Mouse (Mus musculus) stomach, embryonic 15.5 days (tissue): Measurements from ENCODE around the gene B3galt5. TPM values are rescaled to one million over a fixed set of nuclear protein-coding genes. Genes with fewer than 3 reads are reported as not detected.

Experiments
- ATAC-seq: fragments of 200-750 bp; cut with Nextera tagmentation; 2 replicates; pipeline ENCODE4 v1.8.0; 2017; ENCODE audit warnings: low read depth, moderate number of reproducible peaks, moderate TSS enrichment; ENCODE audit not compliant: insufficient read depth, low FRiP score
- H3K27ac ChIP-seq: fragments of 300-500 bp; sonication (generic); 2 replicates; pipeline ENCODE4 v1.5.1; 2015; ENCODE audit warnings: mild to moderate bottlenecking, inconsistent platforms
- H3K27me3 ChIP-seq: fragments of 300-500 bp; sonication (generic); replicated peaks from 2 replicates; pipeline ENCODE4 v1.6.1; 2015; ENCODE audit warnings: inconsistent platforms
- H3K36me3 ChIP-seq: fragments of 300-500 bp; sonication (generic); 2 replicates; pipeline ENCODE4 v1.6.1; 2015; ENCODE audit warnings: inconsistent platforms
- H3K4me1 ChIP-seq: fragments of 300-500 bp; sonication (generic); 2 replicates; pipeline ENCODE4 v1.6.1; 2015; ENCODE audit warnings: inconsistent platforms
- H3K4me2 ChIP-seq: fragments of 300-500 bp; sonication (generic); 2 replicates; pipeline ENCODE4 v1.6.1; 2015; ENCODE audit warnings: mild to moderate bottlenecking, inconsistent platforms
- H3K4me3 ChIP-seq: fragments of 300-500 bp; sonication (generic); replicated peaks from 2 replicates; pipeline ENCODE4 v1.5.1; 2015; ENCODE audit warnings: inconsistent platforms
- H3K9ac ChIP-seq: fragments of 300-500 bp; sonication (generic); 2 replicates; pipeline ENCODE4 v1.6.1; 2015; ENCODE audit warnings: inconsistent platforms
- H3K9me3 ChIP-seq: fragments of 300-500 bp; sonication (generic); 2 replicates; pipeline ENCODE4 v1.6.1; 2016; ENCODE audit warnings: inconsistent platforms
- WGBS: fragments of 180-500 bp; shearing (Covaris S2); methylation state at CpG from one replicate; pipeline ENCODE4 v1.1.7; 2015; 5-methylcytosine and 5-hydroxymethylcytosine counted together
- polyA plus RNA-seq: library from polyadenylated mRNA; unstranded; fragments of >200 nt; fragmentation: Nextera tagmentation; extraction: Ambion mirVana; gene quantifications from 2 replicates; pipeline ENCODE4 v1.2.1, GENCODE M21; 2015

The B3galt5 gene
- polyA plus RNA-seq, 1 experiment from 2014 or later: 0.48 TPM

DNA sequence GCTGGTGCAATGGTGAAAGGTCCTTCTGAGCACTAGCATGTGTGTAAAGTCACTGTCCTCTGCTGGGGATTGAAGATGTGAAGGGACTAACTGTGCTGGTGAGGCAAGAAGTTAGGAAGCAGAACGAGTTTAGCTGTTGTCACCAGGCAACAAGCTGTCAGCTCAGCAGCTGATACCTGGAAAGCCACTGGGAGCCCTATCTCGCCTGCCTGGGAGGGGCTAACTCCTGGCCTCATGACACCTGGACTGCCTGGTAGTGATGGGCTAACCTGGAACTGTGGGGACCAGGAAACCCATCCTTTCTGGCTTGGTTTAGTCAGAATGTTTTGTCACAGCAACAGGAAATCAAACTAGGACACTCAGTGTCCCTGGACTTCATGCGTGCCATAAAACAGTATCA is 41.0 kb downstream of the B3galt5 start:
- WGBS: 60% methylated on average over 3 of the region's 3 CpGs
- Histone ChIP-seq H3K4me3 (no peak overlapping the region), H3K9ac (no peak overlapping the region), H3K36me3 (no peaks in the 10 kb centered on the region), H3K27me3 (peaks cover 28% of the 10 kb centered on the region), H3K4me2 (no peak overlapping the region), H3K27ac (no peak overlapping the region), H3K9me3 (no peaks in the 10 kb centered on the region), H3K4me1 (peaks cover 5% of the 10 kb centered on the region; the same call in 1 of the 2 replicates)
- ATAC-seq: no peak

DNA sequence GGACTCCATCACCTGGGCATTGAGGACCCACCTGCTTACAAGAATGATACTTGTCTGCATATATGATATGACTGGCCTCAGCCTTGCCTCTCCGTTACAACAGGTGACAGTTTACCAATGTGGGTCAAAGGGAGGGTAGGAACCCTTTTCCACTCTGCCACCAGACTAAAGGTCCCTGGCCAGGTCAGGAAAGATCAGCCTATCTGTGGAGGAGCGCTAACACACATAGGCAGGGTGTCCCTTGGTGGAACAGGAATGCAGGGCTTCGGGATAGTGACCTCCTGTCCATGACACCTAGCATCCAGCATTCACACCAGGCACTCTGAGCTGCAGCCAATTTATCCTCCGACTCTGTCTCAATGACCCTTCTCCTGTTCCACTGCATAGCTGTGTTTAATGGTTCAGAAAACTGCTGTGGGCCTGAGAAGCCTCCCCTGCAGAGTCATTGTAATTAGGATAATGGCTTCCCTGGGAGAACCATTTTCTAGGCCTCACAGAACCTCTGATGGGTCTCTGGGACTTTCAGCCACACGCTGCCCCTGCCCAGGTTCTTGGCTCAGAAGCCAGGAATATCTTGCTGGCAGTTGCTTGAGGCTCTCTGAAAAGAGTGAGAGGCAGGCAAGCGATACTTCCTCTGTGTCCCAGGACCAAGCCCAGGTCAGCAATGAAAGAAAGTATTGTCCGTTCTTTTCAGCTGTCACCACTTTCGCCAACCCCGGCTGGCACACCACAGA is 43.1 kb downstream of the B3galt5 start:
- no peak overlapping the region for H3K4me2 ChIP-seq
- H3K9ac ChIP-seq: no peak overlapping the region
- no peak overlapping the region for H3K4me3 ChIP-seq
- peaks cover 5% of the 10 kb centered on the region; the same call in 1 of the 2 replicates for H3K4me1 ChIP-seq
- H3K36me3 ChIP-seq: no peaks in the 10 kb centered on the region
- WGBS: 74% methylated on average over 9 of the region's 9 CpGs
- H3K9me3 ChIP-seq: no peaks in the 10 kb centered on the region
- no peak overlapping the region for H3K27ac ChIP-seq
- no peak for ATAC-seq
- peaks cover 28% of the 10 kb centered on the region for H3K27me3 ChIP-seq

DNA sequence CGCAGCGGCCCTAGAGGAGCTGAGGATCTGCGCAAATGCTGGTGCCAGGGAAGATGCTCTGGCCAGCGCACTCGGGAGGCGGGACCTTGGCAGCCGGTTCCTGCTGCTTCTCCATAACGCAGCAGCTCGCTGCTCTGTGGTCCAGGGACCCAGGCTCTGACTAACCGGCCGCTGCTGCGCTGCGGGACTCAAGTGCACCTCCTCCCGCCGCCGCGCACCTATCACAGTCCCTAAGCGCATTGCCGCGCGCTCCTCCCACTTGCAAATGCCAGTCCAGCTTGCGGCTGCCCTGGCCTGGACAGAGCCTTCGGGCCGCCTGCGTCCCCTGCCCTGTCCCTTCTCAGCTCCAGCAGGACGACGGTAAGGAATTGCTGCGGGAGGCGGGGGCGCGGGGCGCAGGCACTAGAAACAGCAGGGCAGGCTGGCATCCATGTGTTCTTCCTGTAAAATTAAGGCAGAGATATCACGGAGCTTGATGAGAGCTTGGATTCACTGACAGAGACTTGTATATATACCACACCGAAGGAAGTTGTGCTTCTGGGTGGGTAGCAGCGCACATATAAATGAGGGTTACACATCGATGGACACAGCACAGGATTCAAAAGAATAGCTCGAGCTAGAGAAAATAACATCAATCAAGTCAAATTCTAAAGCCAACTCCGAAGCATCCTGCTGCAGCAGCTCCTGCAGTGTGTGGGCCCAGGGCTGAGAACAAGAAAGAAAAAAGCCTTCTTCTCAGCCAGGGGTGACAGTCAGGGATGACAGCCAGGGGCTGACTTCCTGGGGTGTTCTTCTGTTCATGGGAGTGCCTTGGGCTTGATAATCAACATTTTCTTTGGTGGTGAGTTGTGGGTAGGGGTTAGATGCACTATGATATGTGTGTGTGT is 45.4 kb downstream of the B3galt5 start:
- no peak overlapping the region for H3K9ac ChIP-seq

DNA sequence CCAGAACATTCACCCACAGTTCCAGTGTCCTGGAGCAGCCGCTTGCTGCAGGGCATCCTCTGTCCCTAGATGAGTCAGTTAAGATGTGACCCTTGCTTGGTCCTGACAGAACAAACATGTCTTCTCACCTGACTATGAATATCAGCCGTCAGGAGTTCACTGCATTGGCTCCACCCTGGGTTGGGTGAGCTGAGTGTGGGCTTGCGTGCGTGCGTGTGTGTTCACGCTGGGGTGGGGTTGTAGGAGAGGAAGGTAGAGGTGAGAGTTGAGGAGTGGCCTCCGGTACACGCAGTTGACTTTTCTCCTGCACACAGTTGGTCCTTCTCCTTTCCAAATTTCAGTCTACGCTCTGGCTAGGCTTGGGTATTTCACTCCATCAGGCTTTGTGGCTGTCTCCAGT is 47.0 kb downstream of the B3galt5 start:
- no peak overlapping the region for H3K9ac ChIP-seq
- no peak overlapping the region for H3K4me3 ChIP-seq
- no peak overlapping the region for H3K4me2 ChIP-seq
- H3K9me3 ChIP-seq: no peaks in the 10 kb centered on the region
- H3K27me3 ChIP-seq: peaks cover 28% of the 10 kb centered on the region
- H3K27ac ChIP-seq: no peak overlapping the region
- peaks cover 5% of the 10 kb centered on the region; the same call in 1 of the 2 replicates for H3K4me1 ChIP-seq
- WGBS: 82% methylated on average over 9 of the region's 9 CpGs
- H3K36me3 ChIP-seq: no peaks in the 10 kb centered on the region
- no peak for ATAC-seq

More for the DNA sequence above, 45.4 kb downstream of the B3galt5 start:
- peaks cover 5% of the 10 kb centered on the region; the same call in 1 of the 2 replicates for H3K4me1 ChIP-seq
- H3K4me3 ChIP-seq: peak overlapping the region; percentile 30
- peak; percentile 35; the same call in 1 of the 2 replicates for ATAC-seq
- H3K27me3 ChIP-seq: peaks cover 28% of the 10 kb centered on the region
- H3K27ac ChIP-seq: no peak overlapping the region
- no peaks in the 10 kb centered on the region for H3K36me3 ChIP-seq
- H3K4me2 ChIP-seq: peak overlapping the region; percentile 66
- 4% methylated on average over 38 of the region's 38 CpGs for WGBS
- H3K9me3 ChIP-seq: no peaks in the 10 kb centered on the region

GRCm38 (mm10) chr16:96291885-96292284 is 56.3 kb downstream of the B3galt5 start:
- Histone ChIP-seq H3K27me3 (no peaks in the 10 kb centered on the region), H3K4me2 (no peak overlapping the region), H3K27ac (no peak overlapping the region), H3K36me3 (no peaks in the 10 kb centered on the region), H3K9ac (no peak overlapping the region), H3K4me1 (no peaks in the 10 kb centered on the region), H3K9me3 (no peaks in the 10 kb centered on the region), H3K4me3 (no peak overlapping the region)
- ATAC-seq: no peak
- 60% methylated on average over 9 of the region's 9 CpGs for WGBS

- 71% methylated on average over 15 of the region's 15 CpGs for WGBS
- no peak for ATAC-seq
Measured at GRCm38 (mm10) chr16:96292530-96293173, 57.1 kb downstream of the B3galt5 start.

DNA sequence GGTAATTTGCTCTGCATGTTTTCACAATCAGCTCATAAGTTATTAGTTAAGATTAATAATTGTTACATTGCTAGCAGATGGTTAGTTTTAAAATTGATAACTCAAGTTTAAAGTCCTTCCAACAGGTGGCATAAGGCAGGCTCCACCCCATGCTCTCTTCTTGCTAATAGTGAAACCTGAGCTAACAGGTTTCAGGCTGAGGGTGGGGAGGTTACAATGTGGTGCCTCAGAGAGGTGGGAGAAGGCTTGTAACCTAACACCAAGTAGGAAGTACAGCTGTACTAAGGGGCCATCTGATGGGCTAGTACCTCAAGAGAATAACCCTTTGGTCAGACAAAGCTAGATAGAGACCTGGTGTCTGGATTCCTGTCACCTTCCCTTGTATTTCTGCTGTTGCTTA is 62.5 kb downstream of the B3galt5 start:
- Histone ChIP-seq H3K9ac (no peak overlapping the region), H3K4me2 (no peak overlapping the region), H3K9me3 (no peaks in the 10 kb centered on the region), H3K4me1 (no peaks in the 10 kb centered on the region), H3K36me3 (no peaks in the 10 kb centered on the region), H3K27me3 (no peaks in the 10 kb centered on the region), H3K4me3 (no peak overlapping the region), H3K27ac (0 out of 2 replicates have a peak overlapping the region, but pooled peaks have one; percentile 31)
- ATAC-seq: no peak

More at GRCm38 (mm10) chr16:96292530-96293173, 57.1 kb downstream of the B3galt5 start:
- H3K4me1 ChIP-seq: no peaks in the 10 kb centered on the region
- no peak overlapping the region for H3K9ac ChIP-seq
- H3K27ac ChIP-seq: no peak overlapping the region
- no peaks in the 10 kb centered on the region for H3K9me3 ChIP-seq
- H3K4me3 ChIP-seq: no peak overlapping the region
- no peak overlapping the region for H3K4me2 ChIP-seq
- no peaks in the 10 kb centered on the region for H3K36me3 ChIP-seq
- H3K27me3 ChIP-seq: no peaks in the 10 kb centered on the region

- Histone ChIP-seq H3K4me3 (no peak overlapping the region), H3K9me3 (no peaks in the 10 kb centered on the region), H3K4me2 (no peak overlapping the region), H3K27ac (0 out of 2 replicates have a peak overlapping the region, but pooled peaks have one; percentile 31), H3K36me3 (no peaks in the 10 kb centered on the region), H3K27me3 (no peaks in the 10 kb centered on the region), H3K4me1 (no peaks in the 10 kb centered on the region), H3K9ac (no peak overlapping the region)
- WGBS: 58% methylated on average over 3 of the region's 3 CpGs
- ATAC-seq: no peak
Measured at GRCm38 (mm10) chr16:96298574-96298973, 63.0 kb downstream of the B3galt5 start.

GRCm38 (mm10) chr16:96303356-96303755 is 67.8 kb downstream of the B3galt5 start:
- no peaks in the 10 kb centered on the region for H3K27me3 ChIP-seq
- WGBS: 77% methylated on average over 4 of the region's 4 CpGs
- H3K9me3 ChIP-seq: no peaks in the 10 kb centered on the region

DNA sequence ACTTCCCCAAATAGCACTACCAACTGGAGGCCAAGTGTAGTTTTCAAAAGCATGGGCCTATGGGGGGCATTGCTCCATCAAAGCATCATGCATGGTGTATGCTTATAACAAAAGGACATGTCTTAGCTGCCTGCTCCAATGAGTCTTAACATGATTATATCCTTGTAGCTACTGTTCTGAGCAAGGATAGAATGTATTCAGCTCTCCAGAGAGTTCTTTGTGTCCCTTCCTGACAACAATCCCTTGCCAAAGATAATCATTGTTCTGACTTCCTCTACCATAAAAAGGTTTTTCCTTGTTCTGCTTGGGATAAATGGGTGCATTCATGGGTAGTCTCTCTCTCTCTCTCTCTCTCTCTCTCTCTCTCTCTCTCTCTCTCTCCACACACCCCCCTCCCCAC is 68.8 kb downstream of the B3galt5 start:
- no peak overlapping the region for H3K9ac ChIP-seq
- H3K4me3 ChIP-seq: no peak overlapping the region
- no peaks in the 10 kb centered on the region for H3K27me3 ChIP-seq
- H3K27ac ChIP-seq: no peak overlapping the region
- ATAC-seq: no peak
- H3K36me3 ChIP-seq: no peaks in the 10 kb centered on the region
- H3K9me3 ChIP-seq: no peaks in the 10 kb centered on the region
- H3K4me2 ChIP-seq: no peak overlapping the region
- H3K4me1 ChIP-seq: no peaks in the 10 kb centered on the region

More at GRCm38 (mm10) chr16:96303356-96303755, 67.8 kb downstream of the B3galt5 start:
- ATAC-seq: no peak
- Histone ChIP-seq H3K4me1 (no peaks in the 10 kb centered on the region), H3K4me3 (no peak overlapping the region), H3K27ac (no peak overlapping the region), H3K9ac (no peak overlapping the region), H3K36me3 (no peaks in the 10 kb centered on the region), H3K4me2 (no peak overlapping the region)

DNA sequence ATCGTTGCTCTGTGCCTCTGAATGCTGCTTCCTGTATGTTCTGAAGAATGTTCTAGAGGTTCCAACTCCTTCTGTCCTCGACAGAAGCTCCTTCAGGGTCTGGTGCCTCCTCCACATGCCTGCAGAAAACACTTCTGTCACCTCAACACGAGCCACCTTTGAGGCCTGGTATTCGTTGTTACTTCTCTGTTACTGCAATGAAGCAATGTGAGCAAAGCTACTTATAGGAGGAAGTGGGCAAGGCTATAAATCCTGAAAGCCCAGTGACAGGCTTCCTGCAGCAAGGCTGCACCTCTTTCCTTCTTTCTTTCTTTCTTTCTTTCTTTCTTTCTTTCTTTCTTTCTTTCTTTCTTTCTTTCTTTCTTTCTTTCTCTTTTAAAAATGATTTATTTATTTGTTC is 71.3 kb downstream of the B3galt5 start:
- no peaks in the 10 kb centered on the region for H3K9me3 ChIP-seq
- 59% methylated on average over 4 of the region's 4 CpGs for WGBS
- no peaks in the 10 kb centered on the region for H3K4me1 ChIP-seq
- H3K4me3 ChIP-seq: no peak overlapping the region
- no peak overlapping the region for H3K27ac ChIP-seq
- H3K36me3 ChIP-seq: no peaks in the 10 kb centered on the region
- ATAC-seq: no peak
- no peak overlapping the region for H3K4me2 ChIP-seq
- H3K9ac ChIP-seq: no peak overlapping the region
- H3K27me3 ChIP-seq: no peaks in the 10 kb centered on the region
